Mouse (Mus musculus) neural tube, embryonic 10.5 days (tissue): ENCODE data around the gene Mfsd7a.

Source experiments
- DNase-seq: peaks from one replicate; pipeline ENCODE4 v3.0.0-alpha.2; 2017; ENCODE audit warnings: low spot score; ENCODE audit errors: extremely low spot score

The Mfsd7a gene

DNA sequence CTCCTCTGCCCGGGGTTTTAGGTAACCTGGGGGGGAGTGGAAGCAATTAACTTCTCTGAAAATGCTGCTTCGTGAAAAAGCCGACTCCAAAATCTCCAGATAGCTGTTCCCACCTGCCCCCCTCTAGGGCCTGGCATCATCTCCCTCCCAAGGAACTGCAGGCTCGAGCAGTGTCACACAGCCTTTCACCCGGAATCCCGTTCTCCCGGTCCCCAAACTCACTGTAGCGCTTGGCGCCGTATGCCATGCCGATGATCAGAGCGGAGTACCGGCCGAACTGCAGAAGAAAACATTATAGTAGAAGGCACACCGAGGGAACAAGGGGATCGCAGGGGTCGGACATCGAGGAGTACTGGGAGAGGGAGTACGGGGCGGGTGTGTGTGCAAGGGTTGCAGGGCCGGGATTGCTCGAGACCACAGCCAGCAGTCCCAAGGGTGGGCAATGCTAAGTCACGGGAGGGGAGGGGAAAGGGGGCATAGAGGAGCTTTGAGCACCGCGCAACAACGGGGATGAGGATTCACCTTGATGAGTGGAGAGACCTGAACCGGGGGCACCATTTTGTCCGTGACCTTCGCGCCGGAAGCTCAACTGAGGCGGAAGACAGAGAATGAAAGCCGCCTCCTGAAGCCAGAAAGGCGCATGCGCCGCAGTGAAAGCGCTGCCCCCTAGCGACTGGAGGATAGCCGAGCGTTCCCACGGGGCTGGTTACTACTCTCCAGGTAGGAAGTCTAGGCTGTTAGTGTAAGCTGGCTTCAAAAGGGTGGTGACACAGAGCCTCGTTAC, 14.7 kb downstream of the Mfsd7a start, which contains the start of gene Atp5k:
Gene Atp5k, minus strand, starts transcription at position 645 of the 784 bp plus-strand sequence.
- peak; percentile 88 for DNase-seq

DNA sequence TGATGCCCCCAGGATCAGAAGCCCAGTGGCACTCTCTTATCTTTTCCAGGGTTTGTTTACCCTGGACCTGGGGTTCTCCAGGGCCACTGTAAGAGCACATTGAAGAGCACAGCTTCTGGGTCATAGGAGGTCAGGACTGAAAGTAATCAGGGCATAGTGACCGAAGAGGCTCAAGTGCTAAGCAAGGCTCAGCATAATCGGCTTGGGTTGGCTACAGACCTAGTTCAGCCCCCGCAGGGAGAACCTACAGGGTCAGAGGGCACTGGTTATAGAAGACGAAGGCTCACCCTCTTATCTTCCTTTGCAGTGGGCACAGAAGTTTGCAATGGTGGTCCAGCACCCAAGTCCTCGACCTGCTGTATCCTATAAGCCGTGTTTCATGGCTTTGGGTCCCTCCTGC, 17.5 kb downstream of the Mfsd7a start:
- DNase-seq = no peak

DNA sequence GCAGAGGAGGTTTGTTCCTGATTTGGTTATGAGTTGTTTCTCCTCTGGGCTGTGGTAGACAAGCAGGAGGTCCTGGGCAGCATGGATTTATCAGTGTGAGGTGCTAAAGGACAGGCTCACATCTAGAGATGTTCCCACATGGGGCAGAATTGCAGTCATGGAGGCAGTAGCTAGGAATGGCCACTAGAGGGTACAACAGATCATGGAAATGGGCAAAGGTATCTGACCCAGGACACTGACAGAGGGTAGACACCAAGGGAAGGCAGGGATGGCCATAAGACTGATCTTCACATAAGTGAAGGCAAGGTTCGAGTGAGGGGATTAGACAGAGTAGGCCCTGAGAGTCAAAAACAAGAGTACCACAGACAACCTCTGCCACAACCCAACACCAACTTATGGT, 21.5 kb downstream of the Mfsd7a start:
- peak; percentile 34 for DNase-seq

DNA sequence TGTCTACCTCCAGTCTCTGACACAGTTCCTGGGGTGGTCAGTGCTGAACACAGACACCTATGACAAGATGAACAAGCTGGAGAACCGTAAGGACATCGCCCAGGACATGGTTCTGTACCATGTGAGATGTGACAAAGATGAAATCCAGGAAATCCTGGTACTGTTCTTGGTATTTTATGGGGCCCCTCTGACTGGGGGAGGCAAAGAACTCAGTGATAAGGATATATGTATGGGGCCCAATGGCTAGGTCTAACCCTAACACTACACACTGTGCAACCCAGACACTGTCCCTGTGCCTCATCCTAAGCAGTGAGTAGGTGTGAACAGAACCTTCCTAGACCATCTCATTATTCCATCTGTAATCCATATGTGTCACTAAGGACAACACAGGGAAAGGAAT, 25.3 kb downstream of the Mfsd7a start:
- no peak for DNase-seq

DNA sequence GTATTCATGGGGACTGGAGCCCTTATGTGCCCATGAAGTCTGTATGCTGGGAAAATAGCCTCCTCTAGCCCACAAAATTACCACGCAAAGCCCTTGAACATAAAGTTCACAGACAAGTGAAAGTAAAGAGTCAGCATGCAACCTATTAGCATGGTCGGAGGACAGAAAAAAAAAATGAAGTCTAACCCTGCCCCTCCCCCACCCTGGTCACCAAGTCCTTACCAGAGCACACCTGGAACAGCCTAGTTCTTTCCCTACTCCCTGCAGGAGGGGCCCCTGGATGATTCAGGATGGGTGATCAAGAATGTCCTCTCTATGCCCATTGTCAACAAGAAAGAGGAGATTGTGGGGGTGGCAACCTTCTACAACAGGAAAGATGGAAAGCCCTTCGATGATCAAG, 25.9 kb downstream of the Mfsd7a start:
- no peak for DNase-seq

DNA sequence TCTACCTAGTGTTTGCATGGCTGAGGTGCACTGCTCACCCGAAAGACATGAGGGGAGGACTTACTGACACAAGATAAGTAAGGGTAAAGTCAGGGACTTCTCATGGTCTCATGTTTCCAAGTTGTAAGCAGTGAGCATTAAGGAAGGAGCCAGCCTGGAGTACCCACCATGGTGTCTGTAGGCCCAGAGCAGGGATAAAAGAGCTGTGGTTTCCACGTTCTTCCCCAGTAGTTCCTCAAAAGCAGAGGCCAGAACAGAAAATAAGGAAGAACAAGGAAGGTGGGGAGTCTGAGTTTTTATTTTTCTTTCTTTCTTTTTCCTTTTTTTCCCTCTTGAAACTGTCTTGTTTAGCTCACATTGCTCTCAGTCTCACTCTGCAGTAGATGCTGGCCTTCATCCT, 34.0 kb downstream of the Mfsd7a start:
- DNase-seq = no peak

DNA sequence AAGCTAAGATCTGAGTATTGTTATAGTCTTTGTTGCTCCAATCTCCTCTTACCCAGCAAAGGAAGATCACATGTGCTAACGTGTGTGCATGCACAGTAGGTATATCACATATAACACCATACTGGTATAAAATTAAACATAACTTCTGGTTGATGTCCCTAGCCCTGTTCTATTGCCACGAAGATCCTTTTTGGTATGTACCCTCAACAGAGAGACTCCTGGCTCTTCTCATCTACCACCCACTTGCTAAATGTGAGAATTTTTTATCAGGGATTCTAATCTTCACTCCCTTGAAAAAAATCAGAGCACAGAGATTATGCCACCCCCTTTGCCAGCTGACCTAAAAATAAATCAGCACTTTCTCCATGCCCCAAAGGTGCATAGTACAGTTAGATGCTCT, 41.7 kb downstream of the Mfsd7a start:
- DNase-seq = no peak

DNA sequence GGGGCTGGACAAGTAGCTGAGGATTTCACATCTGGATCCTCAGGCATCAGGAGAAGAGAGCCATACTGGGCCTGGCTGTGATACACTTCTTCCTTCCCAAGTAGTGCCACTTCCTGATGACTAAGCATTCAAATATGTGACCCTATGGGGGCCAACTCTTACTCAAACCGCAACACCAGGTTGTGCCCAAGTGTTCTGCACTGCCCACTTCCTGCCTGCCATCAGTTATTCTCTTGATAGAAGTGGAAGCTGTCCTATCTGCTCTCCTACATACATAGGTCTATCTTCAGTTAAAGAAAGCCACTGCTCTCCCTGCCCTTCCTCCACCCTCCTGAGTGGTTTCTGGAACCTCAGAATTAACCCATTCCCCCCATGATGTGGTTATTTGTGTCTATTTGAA, 43.2 kb downstream of the Mfsd7a start:
- DNase-seq = no peak

DNA sequence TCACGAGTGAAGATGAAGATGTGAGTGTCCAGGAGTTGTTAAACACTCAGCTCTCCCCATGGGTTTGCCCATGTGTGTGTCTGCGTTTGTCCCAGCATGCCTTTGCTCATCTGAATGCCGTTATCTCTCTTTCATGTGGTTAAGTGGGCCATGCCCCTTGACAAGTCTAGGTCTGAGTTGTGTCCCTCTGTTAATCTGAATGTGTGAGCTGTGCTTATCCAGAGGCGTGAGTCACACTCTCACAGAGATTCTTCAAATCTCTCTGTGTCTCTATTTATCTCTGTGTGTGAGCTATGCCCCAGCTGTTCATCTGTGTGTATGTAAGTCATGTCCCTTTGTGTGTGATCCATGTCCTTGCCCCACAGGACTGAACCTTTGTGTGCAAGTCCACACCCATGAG, 45.2 kb downstream of the Mfsd7a start:
- no peak for DNase-seq
